Mouse (Mus musculus): ENCODE results near the gene Ubxn4.
"Not testable (repeated sequence)": the region's sequence is repeated elsewhere in the genome, so short reads cannot be mapped to it uniquely, and the experiment has no call there.

The Ubxn4 gene

DNA sequence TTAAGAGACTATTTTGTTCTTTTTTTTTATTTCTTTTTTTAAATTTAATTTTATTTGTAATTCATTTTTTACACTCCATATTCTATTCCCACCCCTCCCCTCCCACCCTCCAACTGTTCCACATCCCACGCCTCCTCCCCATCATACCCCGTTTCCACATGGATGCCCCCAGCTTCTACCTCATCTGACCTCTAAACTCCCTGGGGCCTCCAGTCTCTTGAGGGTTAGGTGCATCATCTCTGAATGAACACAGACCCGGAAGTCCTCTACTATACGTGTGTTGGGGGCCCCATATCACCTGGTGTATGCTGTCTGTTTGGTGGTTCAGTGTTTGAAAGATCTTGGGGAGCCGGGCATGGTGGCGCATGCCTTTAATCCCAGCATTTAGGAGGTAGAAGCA lies 75.5 kb downstream of the Ubxn4 start:
- not testable (repeated sequence) for DNase-seq

DNA sequence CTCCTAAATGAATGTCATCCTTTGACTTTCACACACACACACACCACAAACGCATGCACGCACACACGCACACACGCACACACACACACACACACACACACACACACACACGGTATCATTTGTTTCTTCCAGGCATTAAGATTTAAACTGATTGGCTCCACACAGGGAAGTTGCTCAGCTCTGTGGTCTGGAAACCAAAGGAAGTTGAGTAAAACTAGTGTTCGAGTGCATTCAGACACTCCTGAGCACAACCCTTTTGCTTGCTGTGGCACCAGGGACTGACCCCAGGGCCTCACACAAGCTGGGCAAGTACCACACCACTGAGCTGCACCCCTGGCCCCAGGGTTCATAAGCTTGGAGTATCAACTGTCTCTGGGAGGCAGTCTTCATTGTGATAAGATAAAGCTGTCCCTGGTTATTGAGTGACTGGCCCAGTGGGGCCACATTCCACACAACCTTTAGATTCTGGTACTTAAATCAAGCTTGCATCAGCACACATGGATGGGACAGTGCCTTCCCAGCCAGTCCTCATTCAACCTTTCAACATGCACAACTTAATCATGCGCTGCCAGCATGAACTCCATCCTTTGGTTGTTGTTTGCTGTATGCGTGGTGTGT lies 79.4 kb downstream of the Ubxn4 start:
- no peak for DNase-seq

DNA sequence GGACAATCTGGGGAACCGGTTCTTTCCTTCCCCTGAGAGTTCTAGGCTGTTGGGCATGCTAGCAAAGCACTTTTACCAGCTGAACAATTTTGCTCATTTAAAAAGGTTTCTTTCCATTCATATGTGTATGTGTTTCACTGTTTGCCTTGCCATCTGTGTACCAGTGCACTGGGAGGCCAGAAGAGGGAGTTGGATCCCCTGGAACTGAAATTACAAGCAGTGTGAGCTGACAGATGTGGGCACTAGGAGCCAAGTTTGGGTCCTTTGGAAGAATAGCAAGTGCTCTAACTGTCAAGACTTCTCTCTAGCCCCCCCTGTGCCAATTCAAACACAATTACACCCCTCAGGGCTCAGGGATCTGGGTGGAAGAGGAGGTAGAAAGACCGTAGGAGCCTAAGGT lies 81.0 kb downstream of the Ubxn4 start:
- DNase-seq: no peak

DNA sequence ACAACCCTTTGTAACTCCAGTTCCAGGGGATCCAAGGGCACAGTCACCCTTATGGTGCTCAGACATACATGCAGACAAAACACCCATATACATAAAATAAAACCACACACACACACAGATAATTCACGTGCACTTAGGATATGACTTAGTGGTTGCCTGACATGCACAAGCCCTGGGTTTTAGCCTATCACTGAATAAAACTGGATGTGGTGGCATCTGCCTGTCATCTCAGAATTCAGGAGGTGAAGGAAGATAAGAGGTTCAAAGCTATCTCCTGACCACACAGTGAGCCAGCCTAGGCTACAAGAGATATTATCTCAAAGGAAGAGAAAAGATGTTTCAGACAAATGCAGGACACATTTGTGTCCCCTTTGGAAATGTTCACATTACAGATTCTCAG lies 83.4 kb downstream of the Ubxn4 start:
- DNase-seq: no peak

DNA sequence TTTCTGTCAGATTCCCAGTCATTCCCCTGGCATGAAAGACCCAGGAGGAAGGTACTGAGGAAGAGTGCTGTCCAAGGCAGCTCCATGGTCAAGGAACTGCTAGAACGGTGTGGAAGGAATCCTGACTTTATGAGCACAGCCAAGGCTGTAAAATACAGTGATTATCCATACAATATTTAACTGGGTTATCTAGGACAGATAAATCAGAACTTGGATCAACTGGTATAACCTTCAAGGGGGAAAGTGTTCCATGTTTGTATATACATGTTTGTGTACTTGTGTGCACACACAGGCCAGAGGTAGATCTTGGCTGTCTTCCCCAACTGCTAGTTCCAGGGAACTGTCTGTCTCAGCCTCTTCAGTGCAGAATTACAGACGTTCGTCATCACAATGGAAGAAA lies 84.5 kb downstream of the Ubxn4 start, which contains the start of gene Lct:
TSS of gene Lct (minus strand) at position 101 of the 400 bp plus-strand sequence.
- DNase-seq: no peak
